Mouse (Mus musculus): Measurements from ENCODE around the gene Vps8. TPM values are rescaled to one million over a fixed set of nuclear protein-coding genes. Genes with fewer than 3 reads are reported as not detected.
A peak's percentile ranks its signal among the peaks of the same experiment; 100 is the strongest.
"Not testable (repeated sequence)": the region's sequence is repeated elsewhere in the genome, so short reads cannot be mapped to it uniquely, and the experiment has no call there.

Gene Vps8
- polyA plus RNA-seq, 1 experiment from 2014 or later: 36.6 TPM

DNA sequence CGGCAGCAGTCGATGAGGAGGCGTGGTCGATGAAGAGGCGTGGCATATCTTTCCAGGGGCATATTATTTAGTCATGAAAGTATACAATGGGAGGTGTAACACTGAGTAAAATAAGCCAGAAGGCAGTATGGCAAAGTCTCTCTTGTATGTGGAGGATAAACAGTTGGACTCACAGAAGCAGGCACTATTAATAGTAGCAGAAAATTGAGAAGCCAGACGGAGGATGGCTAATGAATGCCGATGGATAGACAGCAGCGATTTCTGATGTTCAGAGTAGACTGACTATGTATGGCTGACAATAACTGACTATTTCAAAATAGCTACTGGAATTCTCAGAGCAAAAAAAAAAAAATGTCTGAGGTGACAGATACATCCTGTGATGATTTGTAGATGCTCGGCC, 233.0 kb downstream of the Vps8 start:
- no peak overlapping the region for H3K4me3 ChIP-seq
- H3K36me3 ChIP-seq: 0 out of 2 replicates have a peak, but pooled peaks cover 5% of the 10 kb centered on the region
- 0 out of 2 replicates have a peak, but pooled peaks have one; percentile 9 for ATAC-seq (replicated peaks)
- peaks cover 16% of the 10 kb centered on the region for H3K4me1 ChIP-seq
- H3K27ac ChIP-seq (replicated peaks): peak overlapping the region; percentile 52; the same call in 1 of the 2 replicates
- WGBS: 80% methylated on average over 9 of the region's 9 CpGs
- H3K9ac ChIP-seq (replicated peaks): no peak overlapping the region
- H3K4me2 ChIP-seq (replicated peaks): no peak overlapping the region
- no peaks in the 10 kb centered on the region for H3K9me3 ChIP-seq
- no peaks in the 10 kb centered on the region for H3K27me3 ChIP-seq

DNA sequence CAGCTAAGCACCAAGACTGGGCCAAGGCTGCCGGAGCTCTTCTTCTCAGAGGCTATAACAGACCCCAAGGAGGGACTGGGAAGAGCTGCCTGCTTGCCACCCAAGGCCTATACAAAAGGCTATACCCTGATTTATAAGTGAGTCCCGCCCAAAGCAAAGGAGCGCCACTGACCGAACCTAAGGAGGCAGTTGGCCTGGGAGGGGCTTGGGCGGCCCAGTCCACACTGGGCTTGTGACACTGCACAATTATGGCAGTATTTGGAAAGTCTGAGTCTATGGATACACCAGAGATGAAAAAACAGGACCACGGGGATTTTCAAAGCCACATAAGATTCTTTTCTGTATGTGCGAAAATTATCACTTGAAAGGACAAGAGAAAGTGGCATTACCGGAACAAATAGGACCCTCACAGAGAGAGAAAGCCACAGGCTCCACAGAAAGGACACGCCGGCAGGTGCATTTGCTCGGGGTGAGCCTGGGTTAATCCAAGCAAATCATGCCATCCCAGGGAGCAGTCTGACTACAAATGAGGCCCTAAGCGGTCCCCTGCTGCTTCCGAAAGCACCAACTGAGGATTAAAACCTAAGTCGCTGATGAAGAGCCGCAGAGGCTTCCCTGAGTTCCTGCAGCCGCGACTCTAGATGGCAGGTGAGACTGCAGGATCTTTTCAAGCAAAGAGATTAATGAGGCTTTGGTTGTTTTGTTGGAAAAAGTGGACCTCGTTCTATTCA, 241.9 kb downstream of the Vps8 start:
- ATAC-seq (replicated peaks): peak; percentile 68
- Histone ChIP-seq H3K4me1 (peaks cover 15% of the 10 kb centered on the region), H3K27me3 (no peaks in the 10 kb centered on the region), H3K4me3 (no peak overlapping the region), H3K27ac (replicated peaks) (peak overlapping the region; percentile 13; the same call in 1 of the 2 replicates), H3K9me3 (no peaks in the 10 kb centered on the region), H3K4me2 (replicated peaks) (peak overlapping the region; percentile 14; the same call in 1 of the 2 replicates), H3K9ac (replicated peaks) (no peak overlapping the region), H3K36me3 (no peaks in the 10 kb centered on the region)
- WGBS: 6% methylated on average over 18 of the region's 18 CpGs

DNA sequence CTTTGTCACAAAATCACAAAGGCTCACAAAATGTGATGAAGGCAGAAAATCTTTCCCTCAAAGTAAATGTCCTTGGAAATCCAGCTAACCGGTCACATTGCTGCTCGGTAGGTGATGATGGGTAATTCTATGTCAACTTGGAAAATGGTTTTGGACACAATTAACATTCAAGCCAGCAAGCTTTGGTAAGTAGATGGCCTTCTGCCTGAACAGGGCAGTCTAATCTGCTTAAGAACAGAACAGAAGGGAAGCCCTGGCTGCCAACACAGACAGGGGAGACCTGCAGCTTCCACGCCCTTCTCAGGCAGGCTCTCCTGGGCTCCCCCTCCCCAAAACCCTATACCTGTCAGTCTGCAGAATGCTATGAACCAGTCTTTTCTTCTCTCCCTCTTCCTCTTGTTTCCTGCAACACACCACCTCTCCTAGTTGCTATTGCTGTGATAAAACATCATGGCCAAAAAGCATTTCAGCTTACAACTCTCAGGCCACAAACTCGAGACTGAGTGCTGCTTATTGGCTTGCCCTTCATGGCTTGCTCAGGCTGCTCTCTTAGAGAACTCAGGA, 242.6 kb downstream of the Vps8 start:
- Histone ChIP-seq H3K9ac (replicated peaks) (no peak overlapping the region), H3K9me3 (no peaks in the 10 kb centered on the region), H3K4me1 (peaks cover 15% of the 10 kb centered on the region), H3K4me2 (replicated peaks) (no peak overlapping the region), H3K36me3 (no peaks in the 10 kb centered on the region), H3K4me3 (no peak overlapping the region), H3K27ac (replicated peaks) (peak overlapping the region; percentile 13; the same call in 1 of the 2 replicates), H3K27me3 (no peaks in the 10 kb centered on the region)
- 3% methylated on average over 4 of the region's 4 CpGs for WGBS
- ATAC-seq (replicated peaks): 0 out of 2 replicates have a peak, but pooled peaks have one; percentile 38

DNA sequence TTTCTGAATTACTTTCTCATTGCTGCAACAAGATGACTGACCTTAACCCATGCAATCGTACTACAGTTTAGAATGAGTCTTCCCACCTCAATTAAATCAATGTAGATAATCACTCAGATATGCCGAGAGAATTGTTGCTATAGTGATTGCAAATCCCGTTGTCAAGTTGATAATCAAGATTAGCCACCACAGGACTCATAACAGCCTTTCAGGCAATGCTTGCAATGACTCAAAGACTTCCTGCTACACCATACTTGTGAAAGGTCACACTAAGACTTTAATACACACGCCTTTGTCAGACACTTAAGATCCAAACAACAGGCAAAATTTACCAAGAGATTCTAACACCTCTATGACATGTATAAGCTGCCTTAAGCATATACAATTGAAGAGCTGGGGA, 249.0 kb downstream of the Vps8 start:
- no peak overlapping the region for H3K27ac ChIP-seq (replicated peaks)
- no peak overlapping the region for H3K4me2 ChIP-seq (replicated peaks)
- H3K36me3 ChIP-seq: peaks cover 4% of the 10 kb centered on the region; the same call in 1 of the 2 replicates
- no peaks in the 10 kb centered on the region for H3K4me1 ChIP-seq
- H3K4me3 ChIP-seq: no peak overlapping the region
- no peak for ATAC-seq (replicated peaks)
- 84% methylated on average over 4 of the region's 4 CpGs for WGBS
- no peaks in the 10 kb centered on the region for H3K9me3 ChIP-seq
- H3K9ac ChIP-seq (replicated peaks): no peak overlapping the region
- no peaks in the 10 kb centered on the region for H3K27me3 ChIP-seq

DNA sequence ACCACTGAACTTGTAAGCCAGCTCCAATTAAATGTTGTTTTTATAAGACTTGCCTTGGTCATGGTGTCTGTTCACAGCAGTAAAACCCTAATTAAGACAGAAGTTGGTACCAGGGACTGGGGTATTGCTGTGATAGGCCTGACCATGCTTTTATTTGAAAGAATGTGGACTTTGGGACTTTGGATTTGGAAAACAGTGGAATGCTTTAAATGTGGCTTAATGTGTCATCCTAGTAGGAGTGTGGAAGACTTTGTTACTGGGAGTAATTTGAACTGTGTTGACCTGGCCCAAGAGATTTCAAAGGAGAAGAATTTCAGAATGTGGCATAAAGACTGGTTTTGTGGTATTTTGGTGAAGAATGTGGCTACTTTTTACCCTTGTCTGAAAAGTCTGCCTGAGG, 250.1 kb downstream of the Vps8 start:
- H3K36me3 ChIP-seq; ATAC-seq (replicated peaks): not testable (repeated sequence)

DNA sequence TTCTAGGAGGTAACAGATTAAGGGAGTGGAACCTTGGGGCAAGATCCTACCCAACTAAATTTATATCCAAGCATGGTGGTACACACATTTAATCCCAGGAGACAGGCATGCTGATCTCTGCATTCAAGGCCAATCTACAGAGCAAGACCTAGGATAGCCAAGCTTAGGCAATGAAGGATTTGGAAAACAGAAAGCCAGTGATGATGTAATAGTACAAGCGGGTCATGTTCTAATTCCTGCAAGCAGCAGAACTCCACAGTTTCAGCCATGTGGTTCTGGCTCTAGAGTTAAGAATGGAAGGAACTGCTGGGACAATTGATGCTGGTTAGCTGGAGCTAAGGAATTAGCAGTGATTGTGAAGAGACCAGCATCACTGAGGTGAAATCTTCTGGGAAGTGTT, 250.7 kb downstream of the Vps8 start:
- H3K9me3 ChIP-seq; H3K27me3 ChIP-seq; H3K4me2 ChIP-seq (replicated peaks); H3K9ac ChIP-seq (replicated peaks); H3K4me3 ChIP-seq; H3K36me3 ChIP-seq; H3K4me1 ChIP-seq; ATAC-seq (replicated peaks); H3K27ac ChIP-seq (replicated peaks): not testable (repeated sequence)
- 100% methylated on average over 1 of the region's 1 CpGs for WGBS

More for the DNA sequence above, 250.1 kb downstream of the Vps8 start:
- H3K9ac ChIP-seq (replicated peaks); H3K27me3 ChIP-seq; H3K9me3 ChIP-seq; H3K27ac ChIP-seq (replicated peaks); H3K4me1 ChIP-seq; H3K4me2 ChIP-seq (replicated peaks); H3K4me3 ChIP-seq: not testable (repeated sequence)

DNA sequence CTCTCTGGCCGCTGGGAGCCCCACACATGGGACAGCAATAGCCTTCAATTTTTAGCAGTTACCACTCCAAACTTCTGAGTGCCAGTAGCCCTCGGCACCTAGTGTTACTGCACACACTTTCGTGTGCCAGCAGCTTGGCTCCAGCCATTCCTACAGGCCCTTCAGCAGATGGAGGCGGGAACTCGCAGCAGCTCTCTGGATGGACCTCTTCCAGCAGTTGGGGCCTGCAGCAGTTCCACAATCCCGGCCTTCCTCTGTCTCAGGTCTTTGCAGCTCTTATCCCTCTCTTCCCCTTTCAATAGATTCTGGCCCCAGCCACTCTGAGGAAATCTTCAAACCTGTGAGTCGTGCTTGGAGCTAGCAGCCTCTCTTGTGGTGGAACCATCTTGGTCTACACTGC, 253.9 kb downstream of the Vps8 start:
- ATAC-seq (replicated peaks): no peak
- Histone ChIP-seq H3K9me3 (no peaks in the 10 kb centered on the region), H3K36me3 (peaks cover 6% of the 10 kb centered on the region; the same call in 1 of the 2 replicates), H3K27me3 (no peaks in the 10 kb centered on the region), H3K9ac (replicated peaks) (no peak overlapping the region), H3K4me1 (no peaks in the 10 kb centered on the region), H3K27ac (replicated peaks) (no peak overlapping the region), H3K4me2 (replicated peaks) (no peak overlapping the region), H3K4me3 (no peak overlapping the region)
- 92% methylated on average over 7 of the region's 7 CpGs for WGBS

DNA sequence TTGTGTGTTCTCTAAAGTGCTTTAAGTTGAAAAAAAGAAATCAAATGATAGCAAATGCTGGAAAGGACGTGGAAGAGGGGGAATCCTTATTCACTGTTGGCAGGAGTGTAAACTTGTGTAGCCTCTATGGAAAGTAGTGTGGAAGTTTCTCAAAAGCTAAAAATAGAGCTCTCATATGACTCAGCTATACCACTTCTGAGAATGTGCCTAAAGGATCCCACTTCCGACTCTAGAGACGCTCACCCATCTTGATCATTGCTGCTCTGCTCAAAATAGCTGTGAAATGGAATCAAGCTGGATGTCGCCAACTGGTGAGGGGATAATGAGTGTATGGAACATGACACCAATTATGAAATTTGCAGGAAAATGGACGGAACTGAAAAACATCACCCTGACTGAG, 264.5 kb downstream of the Vps8 start:
- WGBS: 91% methylated on average over 5 of the region's 5 CpGs
- no peaks in the 10 kb centered on the region for H3K27me3 ChIP-seq
- peaks cover 10% of the 10 kb centered on the region for H3K36me3 ChIP-seq
- no peak overlapping the region for H3K4me2 ChIP-seq (replicated peaks)
- no peak overlapping the region for H3K9ac ChIP-seq (replicated peaks)
- no peak overlapping the region for H3K27ac ChIP-seq (replicated peaks)
- H3K4me3 ChIP-seq: no peak overlapping the region
- H3K9me3 ChIP-seq: peaks cover 3% of the 10 kb centered on the region; the same call in 1 of the 2 replicates
- ATAC-seq (replicated peaks): no peak
- H3K4me1 ChIP-seq: peaks cover 20% of the 10 kb centered on the region

DNA sequence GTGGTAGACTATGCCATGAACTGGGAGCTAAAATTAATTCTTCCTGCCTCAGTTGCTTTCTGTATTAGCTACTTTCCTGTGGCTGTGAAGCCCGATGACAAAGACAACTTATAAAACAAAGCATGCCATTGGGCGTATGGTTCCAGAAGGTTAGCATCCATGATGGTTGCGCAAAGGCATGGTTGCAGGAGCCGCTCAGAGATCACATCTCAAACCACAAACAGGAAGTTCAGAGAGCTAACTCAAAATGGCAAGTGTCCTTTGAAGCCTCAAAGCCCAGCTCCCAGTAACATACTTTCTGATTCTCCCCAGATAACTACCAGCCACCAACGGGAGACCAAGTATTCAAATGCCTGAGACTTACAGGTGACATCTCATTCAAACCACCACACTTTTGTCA, 266.2 kb downstream of the Vps8 start:
- no peak overlapping the region for H3K9ac ChIP-seq (replicated peaks)
- WGBS: 93% methylated on average over 5 of the region's 5 CpGs

DNA sequence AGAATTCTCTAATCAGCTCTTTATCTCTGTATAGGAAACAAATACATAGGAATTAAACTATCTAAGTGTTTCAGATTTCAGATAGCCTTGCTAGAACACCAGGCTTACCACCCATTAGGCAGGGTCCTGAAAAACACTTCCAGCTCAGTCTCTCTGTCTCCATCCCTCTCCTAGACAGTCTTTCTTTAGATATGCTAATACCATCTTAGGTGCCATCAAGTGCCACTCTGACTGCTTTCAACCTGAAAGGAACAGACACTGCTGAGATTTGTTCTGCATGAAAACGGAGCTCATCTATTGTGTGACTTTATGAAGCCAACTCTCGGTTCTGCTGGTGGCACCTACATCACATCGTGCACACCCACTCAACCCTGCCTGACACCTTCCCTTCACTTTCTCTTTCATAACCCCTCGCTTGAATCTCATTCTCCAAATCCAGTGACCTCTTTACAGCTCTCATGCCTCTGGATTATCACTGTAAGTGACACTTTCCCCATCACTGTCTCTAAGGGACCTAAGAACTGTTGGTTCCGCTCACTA, 267.4 kb downstream of the Vps8 start:
- WGBS: 40% methylated on average over 5 of the region's 5 CpGs
- H3K4me3 ChIP-seq: no peak overlapping the region
- H3K4me1 ChIP-seq: peaks cover 35% of the 10 kb centered on the region
- ATAC-seq (replicated peaks): no peak
- no peak overlapping the region for H3K4me2 ChIP-seq (replicated peaks)
- peaks cover 3% of the 10 kb centered on the region; the same call in 1 of the 2 replicates for H3K9me3 ChIP-seq
- H3K36me3 ChIP-seq: peaks cover 7% of the 10 kb centered on the region; the same call in 1 of the 2 replicates
- no peak overlapping the region for H3K9ac ChIP-seq (replicated peaks)
- no peaks in the 10 kb centered on the region for H3K27me3 ChIP-seq
- H3K27ac ChIP-seq (replicated peaks): no peak overlapping the region

More for the DNA sequence above, 266.2 kb downstream of the Vps8 start:
- Histone ChIP-seq H3K27me3 (no peaks in the 10 kb centered on the region), H3K27ac (replicated peaks) (no peak overlapping the region), H3K4me3 (no peak overlapping the region), H3K4me1 (peaks cover 32% of the 10 kb centered on the region), H3K4me2 (replicated peaks) (no peak overlapping the region), H3K36me3 (peaks cover 7% of the 10 kb centered on the region; the same call in 1 of the 2 replicates), H3K9me3 (peaks cover 3% of the 10 kb centered on the region; the same call in 1 of the 2 replicates)
- ATAC-seq (replicated peaks): no peak

DNA sequence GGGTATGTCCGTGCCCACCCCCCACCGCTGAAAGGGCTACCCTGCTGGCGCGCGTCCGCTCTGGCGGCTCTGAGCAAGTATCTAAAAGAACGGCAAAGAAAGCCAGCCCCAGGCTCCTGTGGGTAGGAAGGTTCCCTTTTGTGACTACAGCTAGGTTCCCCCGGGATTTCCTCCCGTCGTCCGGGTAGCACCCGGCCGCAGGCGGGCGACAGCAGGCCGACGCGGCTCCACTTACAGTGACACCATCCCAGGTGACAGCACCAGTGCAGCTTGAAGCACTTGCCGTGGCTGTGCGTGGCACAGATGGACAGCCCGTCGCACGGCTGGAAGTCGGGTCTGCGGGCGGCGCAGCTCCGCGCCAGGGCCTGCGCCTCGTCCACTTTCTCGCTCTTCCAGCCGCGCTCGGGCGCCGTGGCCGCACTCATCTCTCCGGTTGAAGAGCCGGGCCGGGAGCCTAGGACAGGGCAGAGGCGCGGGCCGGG, 271.1 kb downstream of the Vps8 start:
- under 1% methylated on average over 45 of the region's 45 CpGs for WGBS
- Histone ChIP-seq H3K27me3 (no peaks in the 10 kb centered on the region), H3K9ac (replicated peaks) (peak overlapping the region; percentile 96), H3K9me3 (no peaks in the 10 kb centered on the region), H3K4me1 (peaks cover 42% of the 10 kb centered on the region), H3K4me2 (replicated peaks) (peak overlapping the region; percentile 93), H3K4me3 (peak overlapping the region; percentile 79), H3K27ac (replicated peaks) (peak overlapping the region; percentile 92), H3K36me3 (no peaks in the 10 kb centered on the region)
- peak; percentile 73 for ATAC-seq (replicated peaks)
